Comparison of ENCODE assay signal across 7 mouse cellular contexts in genomic region chr8:108885450-108885849, GRCm38 (mm10).
DNase-seq lines count a peak whose midpoint lies in the region; ATAC-seq and TF ChIP-seq lines count a peak whose summit lies in the region.

No protein-coding gene starts in this region.

- no peak for TF ChIP-seq EP300 in stomach, postnatal 0 days (optimal IDR thresholded peaks at IDR 0.05)

- no peak overlapping the region for H3K9ac ChIP-seq in hindbrain, embryonic 11.5 days (ENCODE audit: low read depth, low read length)
- no peak overlapping the region for H3K9ac ChIP-seq in lung, embryonic 16.5 days (ENCODE audit: low read length)
- H3K9ac ChIP-seq in stomach, postnatal 0 days (ENCODE audit: low read length), result no peak overlapping the region

- WGBS in hindbrain, embryonic 11.5 days, result 34% methylated on average over 14 of the region's 14 CpGs
- 60% methylated on average over 14 of the region's 14 CpGs for WGBS in lung, embryonic 16.5 days
- 40% methylated on average over 14 of the region's 14 CpGs for WGBS in stomach, postnatal 0 days

- no peak for TF ChIP-seq CTCF in stomach, postnatal 0 days (IDR thresholded peaks at IDR 0.05; ENCODE audit: low read depth)

- no peaks in the 10 kb centered on the region for H3K9me3 ChIP-seq in hindbrain, embryonic 11.5 days (ENCODE audit: control insufficient read depth, low read length)
- H3K9me3 ChIP-seq in lung, embryonic 16.5 days (ENCODE audit: control insufficient read depth, low read length), result no peaks in the 10 kb centered on the region
- no peaks in the 10 kb centered on the region for H3K9me3 ChIP-seq in stomach, postnatal 0 days (ENCODE audit: control insufficient read depth, low read length)

- H3K4me1 ChIP-seq in hindbrain, embryonic 11.5 days (replicated peaks; ENCODE audit: control insufficient read depth, insufficient read depth, low read length), result peaks cover 16% of the 10 kb centered on the region; the same call in 1 of the 2 replicates
- peaks cover 26% of the 10 kb centered on the region for H3K4me1 ChIP-seq in lung, embryonic 16.5 days (replicated peaks; ENCODE audit: control insufficient read depth, insufficient read depth, low read length)
- H3K4me1 ChIP-seq in stomach, postnatal 0 days (replicated peaks; ENCODE audit: control insufficient read depth, insufficient read depth), result peaks cover 6% of the 10 kb centered on the region

- no peaks in the 10 kb centered on the region for H3K27me3 ChIP-seq in hindbrain, embryonic 11.5 days (ENCODE audit: control insufficient read depth, insufficient read depth, low read length)
- no peaks in the 10 kb centered on the region for H3K27me3 ChIP-seq in lung, embryonic 16.5 days (ENCODE audit: control insufficient read depth, insufficient read depth, low read depth, low read length)
- no peaks in the 10 kb centered on the region for H3K27me3 ChIP-seq in stomach, postnatal 0 days (ENCODE audit: control insufficient read depth, insufficient read depth, low read length)

- H3K36me3 ChIP-seq in hindbrain, embryonic 11.5 days (ENCODE audit: control insufficient read depth, insufficient read depth, low read length), result no peaks in the 10 kb centered on the region
- H3K36me3 ChIP-seq in lung, embryonic 16.5 days (ENCODE audit: control insufficient read depth, insufficient read depth, low read length), result no peaks in the 10 kb centered on the region
- no peaks in the 10 kb centered on the region for H3K36me3 ChIP-seq in stomach, postnatal 0 days (ENCODE audit: control insufficient read depth, insufficient read depth, low read length)

- no peak for ATAC-seq in hindbrain, embryonic 11.5 days (ENCODE audit: low FRiP score)
- peak; percentile 41; the same call in 1 of the 2 replicates for ATAC-seq in lung, embryonic 16.5 days (ENCODE audit: low read depth)
- ATAC-seq in stomach, postnatal 0 days (ENCODE audit: low FRiP score, low TSS enrichment), result peak; percentile 45; the same call in 1 of the 2 replicates

- DNase-seq in NIH3T3 (ENCODE audit: low read depth), result peak; percentile 9
- DNase-seq in cerebellum, adult 8-10 months, result peak; percentile 63
- DNase-seq in hindbrain, embryonic 11.5 days (ENCODE audit: low spot score), result no peak
- peak; percentile 31 for DNase-seq in stomach, postnatal 0 days (ENCODE audit: low spot score)
- DNase-seq in adrenal gland, adult (ENCODE audit: inconsistent age in 2 of 2, low spot score in 1 of 2), result no peak
- DNase-seq in adrenal gland, postnatal 36 days, result no peak

- peak overlapping the region; percentile 59 for H3K27ac ChIP-seq in hindbrain, embryonic 11.5 days (ENCODE audit: low read depth, low read length)
- H3K27ac ChIP-seq in lung, embryonic 16.5 days (ENCODE audit: low read length), result peak overlapping the region; percentile 53
- H3K27ac ChIP-seq in stomach, postnatal 0 days (replicated peaks), result peak overlapping the region; percentile 75

- no peak overlapping the region for H3K4me3 ChIP-seq in hindbrain, embryonic 11.5 days (ENCODE audit: low read depth, low read length)
- no peak overlapping the region for H3K4me3 ChIP-seq in lung, embryonic 16.5 days (ENCODE audit: low read length)
- H3K4me3 ChIP-seq in stomach, postnatal 0 days (ENCODE audit: low read depth, low read length), result no peak overlapping the region

- H3K4me2 ChIP-seq in hindbrain, embryonic 11.5 days (replicated peaks; ENCODE audit: low read depth, low read length), result no peak overlapping the region
- H3K4me2 ChIP-seq in lung, embryonic 16.5 days (ENCODE audit: low read depth, low read length), result no peak overlapping the region
- no peak overlapping the region; the same call in 1 of the 2 replicates for H3K4me2 ChIP-seq in stomach, postnatal 0 days (replicated peaks; ENCODE audit: low read depth)

Comparison
In these comparisons a context has a peak if more than half of its experiments do, and no peak if none do; other contexts are left out.
1. DNase-seq: peak in NIH3T3 (single experiment), cerebellum, adult 8-10 months (single experiment) and stomach, postnatal 0 days (single experiment); none in hindbrain, embryonic 11.5 days (single experiment), adrenal gland, adult (0 of 2) and adrenal gland, postnatal 36 days (0 of 2).
2. Peak in every context shown above with its lines, with median percentiles within 50 percentile points of each other: H3K27ac ChIP-seq.